Mouse (Mus musculus) right cerebral cortex, postnatal 10 days (tissue): ENCODE results near the gene Plekhh1.
"Not testable (repeated sequence)": the region's sequence is repeated elsewhere in the genome, so short reads cannot be mapped to it uniquely, and the experiment has no call there.

Experiments
- DNase-seq, 2 experiments: peaks; one replicate each; pipeline ENCODE4 v3.0.0; 2021; ENCODE audit warnings: low spot score in 2 of 2

Plekhh1 gene

GRCm38 (mm10) chr12:79027526-79027925 is 1.4 kb upstream of the Plekhh1 start:
- not testable (repeated sequence) for DNase-seq

GRCm38 (mm10) chr12:79034331-79034730 is 5.4 kb downstream of the Plekhh1 start:
- no peak for DNase-seq

- no peak for DNase-seq
Measured at GRCm38 (mm10) chr12:79035349-79035748, 6.4 kb downstream of the Plekhh1 start.

- no peak for DNase-seq
Measured at GRCm38 (mm10) chr12:79039708-79040107, 10.7 kb downstream of the Plekhh1 start.

- DNase-seq = no peak
Measured at GRCm38 (mm10) chr12:79040201-79040827, 11.4 kb downstream of the Plekhh1 start.

GRCm38 (mm10) chr12:79041436-79041835 is 12.5 kb downstream of the Plekhh1 start:
- DNase-seq = no peak

GRCm38 (mm10) chr12:79044668-79045067 is 15.7 kb downstream of the Plekhh1 start:
- peak in 1 of 2 experiments; percentile 36 for DNase-seq

- DNase-seq = no peak
Measured at GRCm38 (mm10) chr12:79046171-79046570, 17.2 kb downstream of the Plekhh1 start.

GRCm38 (mm10) chr12:79047203-79047602 is 18.2 kb downstream of the Plekhh1 start:
- no peak for DNase-seq

GRCm38 (mm10) chr12:79048898-79049297 is 19.9 kb downstream of the Plekhh1 start:
- DNase-seq = no peak

GRCm38 (mm10) chr12:79049807-79050206 is 20.8 kb downstream of the Plekhh1 start:
- no peak for DNase-seq

GRCm38 (mm10) chr12:79050545-79051212 is 21.7 kb downstream of the Plekhh1 start:
- DNase-seq = no peak

GRCm38 (mm10) chr12:79052073-79052472 is 23.1 kb downstream of the Plekhh1 start:
- no peak for DNase-seq

GRCm38 (mm10) chr12:79055276-79055675 is 26.3 kb downstream of the Plekhh1 start:
- no peak for DNase-seq

- DNase-seq = no peak
Measured at GRCm38 (mm10) chr12:79059573-79059972, 30.6 kb downstream of the Plekhh1 start.

GRCm38 (mm10) chr12:79060134-79060533 is 31.2 kb downstream of the Plekhh1 start:
- no peak for DNase-seq

- no peak for DNase-seq
Measured at GRCm38 (mm10) chr12:79060766-79061652, 32.0 kb downstream of the Plekhh1 start.

GRCm38 (mm10) chr12:79064451-79064850 is 35.5 kb downstream of the Plekhh1 start:
- DNase-seq = no peak

GRCm38 (mm10) chr12:79066431-79066830 is 37.5 kb downstream of the Plekhh1 start:
- no peak for DNase-seq

- DNase-seq = no peak
Measured at GRCm38 (mm10) chr12:79067526-79067925, 38.6 kb downstream of the Plekhh1 start.

GRCm38 (mm10) chr12:79068306-79068705 is 39.3 kb downstream of the Plekhh1 start:
- no peak for DNase-seq

- DNase-seq = no peak
Measured at GRCm38 (mm10) chr12:79069187-79069608, 40.2 kb downstream of the Plekhh1 start.
